ENCODE assay signal across 8 mouse cellular contexts in genomic region chr1:59883349-59884134, GRCm38 (mm10). TPM values are rescaled to one million over a fixed set of nuclear protein-coding genes. Genes with fewer than 3 reads are reported as not detected.
DNase-seq lines count a peak whose midpoint lies in the region; ATAC-seq and TF ChIP-seq lines count a peak whose summit lies in the region.

No protein-coding gene starts in this region.

- peak; percentile 37 for DNase-seq in ES-E14 (ENCODE audit: low read depth, low spot score)
- peak; percentile 80 for DNase-seq in brain, adult 2 months (ENCODE audit: low read depth, low spot score)
- DNase-seq in heart, postnatal 14 days: peak; percentile 86 to 91
- DNase-seq in layer of hippocampus, adult 9-11 months: peak; percentile 37
- DNase-seq in lung, postnatal 4 days: peak; percentile 74 to 85
- DNase-seq in right cerebral cortex, adult 18-20 months: peak; percentile 58
- peak; percentile 84 for DNase-seq in urinary bladder, postnatal 14 days (ENCODE audit: low spot score)

- no peak overlapping the region for H3K9ac ChIP-seq in ES-E14 (ENCODE audit: insufficient read depth, low read depth, low read length, poor library complexity, severe bottlenecking)

- intact Hi-C loops in heart, postnatal 14 days (cut with DNase I): loop anchor here (1.0 to 5.0 kb wide), 3 partner anchors 83 to 214 kb away; partner anchors contain the start of genes Carf and Wdr12

- peak; percentile 78; the same call in 1 of the 2 replicates for ATAC-seq in erythroblast, adult 5-6 weeks (replicated peaks; ENCODE audit: low FRiP score, poor library complexity, severe bottlenecking)

- H3K4me3 ChIP-seq in ES-E14 (ENCODE audit: insufficient read depth in 1 of 2, low read depth in 1 of 2, low read length in 2 of 2, poor library complexity in 1 of 2, severe bottlenecking in 1 of 2): no peak overlapping the region

- no peak overlapping the region for H3K27ac ChIP-seq in ES-E14 (ENCODE audit: insufficient read depth, low read depth, low read length, poor library complexity, severe bottlenecking)

- no peaks in the 10 kb centered on the region for H3K9me3 ChIP-seq in ES-E14 (ENCODE audit: control insufficient read depth, insufficient read depth, low read depth, low read length)

- H3K4me1 ChIP-seq in ES-E14 (ENCODE audit: control insufficient read depth in 2 of 2, insufficient read depth in 2 of 2, low read length in 2 of 2, poor library complexity in 1 of 2): peaks cover 0 to 1% of the 10 kb centered on the region in 2 experiments; a peak in 1 of 4 replicates

- no peaks in the 10 kb centered on the region for H3K36me3 ChIP-seq in ES-E14 (ENCODE audit: control insufficient read depth, insufficient read depth, low read length, poor library complexity, severe bottlenecking)

- in situ Hi-C loops in ES-E14 (cut with MboI; ENCODE audit: low sequenced_read_pairs in 2 of 2, unreplicated experiment in 2 of 2): no loop called here

TF ChIP-seq in ES-E14, 5 proteins besides CTCF, POLR2A, EP300 and RAD21:
- no peak for TF ChIP-seq ZNF384 (IDR thresholded peaks at IDR 0.05; ENCODE audit: low read depth, low read length)
- peak; percentile 81 for TF ChIP-seq ZC3H11A (IDR thresholded peaks at IDR 0.05; ENCODE audit: borderline replicate concordance, low read depth, low read length)
- TF ChIP-seq HCFC1 (IDR thresholded peaks at IDR 0.05; ENCODE audit: borderline replicate concordance, insufficient read depth, low read length): no peak

RNA-seq across cellular contexts. Expression of gene Fam117b, which starts 29.3 kb away (rescaled TPM):
- total RNA-seq in ES-E14 (2012; rRNA removed): 9.4 and 9.9 TPM in 2 replicates
- total RNA-seq in erythroblast, adult 5-6 weeks (2015; ENCODE audit: low replicate concordance): 7.3 and 9.4 TPM in 2 replicates
- 7.8 and 8.9 TPM in 2 replicates for total RNA-seq in erythroblast, adult 5-6 weeks (2017; ENCODE audit: low replicate concordance)
- total RNA-seq in heart, postnatal 14 days (2021): 10 to 100 TPM; 29.3 to 30.3 TPM

Comparison
In these comparisons a context has a peak if more than half of its experiments do, and no peak if none do; other contexts are left out.
1. DNase-seq: peak in every context shown above with its lines; median percentile 88 in heart, postnatal 14 days; 84 in urinary bladder, postnatal 14 days; 80 in brain, adult 2 months; 80 in lung, postnatal 4 days; 58 in right cerebral cortex, adult 18-20 months; 37 in ES-E14; 37 in layer of hippocampus, adult 9-11 months.